Mouse (Mus musculus) frontal cortex, postnatal 10 days (tissue): ENCODE data around the gene Cubn.

ENCODE experiments used
- DNase-seq, 2 experiments: peaks; one replicate each; pipeline ENCODE4 v3.0.0; 2022; ENCODE audit warnings: low spot score in 2 of 2, mixed read lengths in 1 of 2

The Cubn gene

DNA sequence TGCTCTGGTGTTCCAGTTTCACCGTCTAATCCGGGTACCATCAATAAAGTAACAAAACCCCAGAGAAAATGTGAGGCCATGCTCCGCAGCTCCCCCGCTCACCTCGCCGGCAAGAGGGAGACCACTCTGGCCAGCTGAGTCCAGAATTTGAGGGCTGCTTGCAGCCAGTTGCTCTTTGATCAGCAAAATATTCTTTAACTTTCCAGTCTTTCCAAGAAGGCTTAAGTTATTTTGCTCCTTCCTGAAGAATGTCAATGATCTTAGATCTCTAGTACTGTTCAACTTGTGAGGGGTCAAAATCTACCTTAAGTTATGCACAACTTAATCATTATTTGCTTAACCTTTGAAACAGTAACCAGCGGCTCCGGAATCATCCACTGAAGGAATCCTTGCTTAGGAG, at the start of gene Cubn:
TSS of gene Cubn (minus strand) at position 80 of the 400 bp plus-strand sequence.
- no peak for DNase-seq

DNA sequence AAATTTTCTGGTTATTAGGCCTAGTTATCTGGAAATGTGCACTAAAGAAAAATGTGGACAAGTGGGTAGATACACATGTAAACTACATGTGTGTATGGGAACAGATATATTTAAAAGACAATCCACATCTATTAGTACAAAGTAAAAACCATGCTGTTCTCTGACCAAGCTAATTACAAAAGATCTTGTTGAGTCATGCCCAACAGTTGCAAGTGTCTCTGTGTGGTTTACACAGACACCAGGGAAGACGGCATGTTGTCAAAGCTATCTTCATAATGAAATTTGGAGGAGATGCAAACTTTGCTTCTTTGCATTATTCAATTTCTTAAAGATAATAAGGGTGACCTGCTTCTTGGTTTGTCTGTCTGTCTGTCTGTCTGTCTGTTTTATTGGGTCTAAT, 48.2 kb upstream of the Cubn start:
- no peak for DNase-seq

DNA sequence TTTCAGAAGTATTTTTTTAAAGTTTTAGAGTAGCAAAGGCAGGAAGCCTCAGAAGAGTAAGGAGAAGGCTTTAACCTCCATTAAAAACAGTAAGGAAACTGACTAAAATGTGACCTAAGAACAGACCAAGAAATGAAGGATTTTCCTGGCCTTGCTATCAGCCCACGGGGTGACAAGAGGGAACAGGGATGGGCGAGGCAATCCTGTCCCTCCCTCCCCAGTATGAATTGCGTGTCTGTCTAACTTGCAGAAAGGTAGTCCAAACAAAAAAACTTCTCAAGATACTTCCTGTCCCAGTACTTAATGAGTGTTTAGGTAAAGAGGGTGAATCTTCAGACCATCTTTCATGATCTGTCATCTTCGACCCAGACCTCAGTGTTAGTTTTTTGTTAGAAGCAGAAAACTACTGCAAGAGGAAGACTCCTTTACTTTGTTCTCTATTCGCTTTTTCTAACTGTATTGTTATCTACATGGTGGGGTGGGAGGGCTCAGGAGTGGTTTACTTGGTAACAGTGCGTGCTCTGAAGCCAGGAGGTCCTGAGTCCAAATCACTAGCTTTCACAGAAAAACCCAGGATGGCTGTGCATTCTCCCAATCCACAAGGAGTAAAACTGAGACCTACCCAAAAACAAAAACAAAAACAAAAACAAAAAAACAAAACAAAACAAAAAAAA, 47.2 kb upstream of the Cubn start:
- DNase-seq: no peak

DNA sequence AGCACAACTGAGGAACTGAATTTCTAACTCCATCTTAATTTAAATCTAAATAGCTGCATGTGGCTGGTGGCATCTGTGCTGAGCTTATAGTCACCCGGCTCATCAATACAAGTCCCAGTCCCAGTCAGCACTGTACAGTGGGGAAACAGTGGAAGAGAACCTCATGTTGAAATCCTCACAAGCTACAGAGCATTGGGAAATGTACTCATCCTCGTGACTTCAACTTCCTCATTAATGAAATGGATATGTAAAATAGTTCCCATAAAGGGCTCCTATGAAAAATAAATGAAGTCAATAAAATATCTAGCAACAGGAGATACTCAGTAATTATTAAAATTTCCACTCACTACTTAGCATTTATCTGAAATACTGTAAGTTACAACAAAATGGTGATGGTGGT, 46.6 kb upstream of the Cubn start:
- DNase-seq: no peak

DNA sequence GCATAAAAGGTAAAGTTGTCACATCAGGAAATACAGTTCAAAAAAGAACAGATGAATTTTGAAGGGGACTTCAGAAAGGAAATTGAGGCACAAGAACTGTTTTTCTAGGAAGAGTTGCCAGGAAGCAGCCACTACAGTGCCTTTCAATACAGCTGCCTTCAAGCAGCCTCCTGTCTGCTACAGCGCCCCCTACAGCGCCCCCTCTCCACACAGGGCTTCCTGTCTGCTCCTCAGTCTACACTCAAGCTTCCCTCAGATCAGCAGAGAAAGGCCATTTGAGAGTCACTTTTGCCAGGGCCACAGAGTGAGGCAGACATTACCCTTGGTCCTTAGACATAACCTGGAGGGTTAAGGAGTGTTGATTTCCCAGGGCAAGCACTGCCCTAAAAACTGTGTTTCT, 46.1 kb upstream of the Cubn start:
- no peak for DNase-seq

DNA sequence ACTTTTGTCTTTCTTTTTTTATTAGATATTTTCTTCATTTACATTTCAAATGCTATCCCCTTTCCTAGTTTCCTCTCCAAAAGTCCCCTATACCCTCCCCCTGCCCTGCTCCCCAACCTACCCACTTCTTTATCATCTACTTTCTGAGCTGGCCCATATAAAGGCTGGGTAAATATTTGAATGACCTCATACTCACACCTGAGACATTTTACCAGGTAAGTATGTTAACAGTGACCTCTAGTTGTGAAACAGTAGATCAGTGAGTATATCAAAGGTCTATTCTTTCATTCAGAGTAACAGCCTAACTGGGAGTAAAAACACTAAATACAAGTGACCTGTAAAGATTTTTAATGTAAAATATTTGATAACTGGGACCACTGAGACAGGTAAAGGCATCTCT, 45.1 kb upstream of the Cubn start:
- DNase-seq: no peak

DNA sequence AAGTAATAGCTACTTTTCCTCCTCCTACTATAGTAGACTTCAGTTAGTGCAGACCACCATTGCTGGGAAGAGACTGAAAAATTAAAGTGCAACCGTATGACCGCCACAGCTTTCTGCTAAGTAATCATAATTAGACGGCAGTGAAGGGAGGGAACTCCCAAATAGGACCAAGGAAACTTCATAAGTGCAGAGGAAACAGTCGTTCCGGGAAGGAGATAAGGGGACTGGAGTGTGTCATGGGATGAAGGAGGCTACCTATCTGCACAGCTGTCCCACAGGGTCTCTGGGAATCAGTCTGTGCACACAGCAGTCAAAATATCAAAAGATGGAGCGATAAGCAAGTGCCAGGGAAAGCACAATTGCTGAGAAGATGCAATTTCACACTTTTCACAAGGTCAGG, 39.0 kb upstream of the Cubn start:
- DNase-seq: no peak

DNA sequence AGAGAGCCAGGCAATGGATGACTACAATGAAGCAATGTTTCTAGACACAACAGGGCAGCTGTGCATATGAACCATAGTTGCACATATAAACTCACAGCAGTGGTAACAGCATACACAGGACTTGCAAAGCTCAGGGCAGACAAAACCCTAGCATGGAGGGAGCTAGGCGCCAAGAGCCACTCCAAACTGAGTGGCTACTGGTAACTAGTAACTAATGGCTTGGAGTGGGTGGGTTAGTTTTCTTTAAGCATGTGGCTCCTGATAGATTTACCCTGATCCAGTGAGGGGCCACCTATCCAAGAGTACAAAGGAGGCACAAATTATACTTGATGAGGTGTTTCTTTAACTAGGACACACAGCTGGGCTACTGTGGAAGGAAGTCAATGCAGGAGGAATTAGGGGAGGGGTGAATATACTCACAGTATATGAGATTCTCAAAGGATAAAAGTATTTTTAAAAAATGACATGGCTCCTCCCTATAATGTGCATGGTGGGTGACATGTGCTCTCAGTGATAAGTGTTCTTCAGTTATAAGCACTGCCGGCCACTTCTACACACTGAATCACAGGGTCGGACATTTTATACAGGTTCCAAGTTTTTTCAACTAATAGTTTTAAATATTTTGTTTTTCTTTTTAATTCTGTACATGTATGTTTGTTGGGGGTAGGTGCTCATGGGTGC, 37.8 kb upstream of the Cubn start:
- no peak for DNase-seq

DNA sequence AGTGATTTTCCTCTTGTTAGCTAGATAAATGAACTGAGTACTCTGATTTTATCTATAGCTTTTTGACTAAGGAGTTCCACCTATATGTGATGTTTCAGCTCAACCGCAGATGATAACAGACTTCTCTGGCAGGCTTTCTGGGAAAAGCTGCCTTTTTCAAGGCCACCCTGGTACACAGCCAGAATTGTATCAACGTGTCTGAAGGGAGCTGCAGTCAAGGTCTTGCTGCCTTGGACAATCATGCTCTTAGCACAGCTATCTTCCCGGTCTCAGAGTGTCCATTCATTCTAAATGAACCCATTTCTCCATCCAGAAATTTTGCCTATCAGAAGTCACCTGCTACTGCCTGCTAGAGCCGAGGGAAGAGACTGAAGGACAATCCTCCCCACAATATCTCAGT, 35.9 kb upstream of the Cubn start:
- DNase-seq: no peak

DNA sequence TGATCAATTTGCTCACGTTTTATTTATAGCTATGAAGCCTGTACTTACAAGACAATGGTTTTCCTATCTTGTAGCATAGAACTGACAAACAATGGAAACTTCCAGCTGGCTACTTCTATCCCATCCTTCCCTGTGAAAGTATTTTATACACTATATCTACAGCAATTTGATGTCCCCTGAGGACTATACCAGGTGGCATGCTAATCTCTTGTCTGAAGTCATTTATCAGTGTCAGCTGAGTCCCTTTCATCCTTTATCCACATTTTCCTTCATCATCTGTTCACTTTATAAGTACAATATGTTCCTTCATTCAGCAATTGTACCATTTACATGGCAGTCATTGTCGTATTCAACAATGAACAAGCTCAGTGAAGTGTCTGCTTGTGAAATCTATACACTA, 35.5 kb upstream of the Cubn start:
- no peak for DNase-seq

DNA sequence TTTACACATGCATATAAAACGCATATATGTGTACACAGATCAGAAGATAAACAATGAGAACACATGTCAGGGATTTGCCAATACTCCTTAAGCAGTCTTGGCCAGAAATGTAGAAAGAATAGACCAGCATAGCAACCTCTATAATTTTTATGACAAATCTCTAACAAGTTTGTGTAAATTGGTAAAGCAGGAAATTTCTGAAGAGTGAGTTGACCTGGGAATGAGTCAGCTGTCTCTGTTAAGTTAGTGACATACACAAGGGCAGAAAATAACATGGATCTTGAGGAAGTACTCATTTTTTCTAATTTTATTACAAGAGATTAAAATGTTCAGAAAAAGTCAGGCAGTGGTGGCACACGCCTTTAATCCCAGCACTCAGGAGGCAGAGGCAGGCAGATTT, 34.6 kb upstream of the Cubn start:
- DNase-seq: no peak

DNA sequence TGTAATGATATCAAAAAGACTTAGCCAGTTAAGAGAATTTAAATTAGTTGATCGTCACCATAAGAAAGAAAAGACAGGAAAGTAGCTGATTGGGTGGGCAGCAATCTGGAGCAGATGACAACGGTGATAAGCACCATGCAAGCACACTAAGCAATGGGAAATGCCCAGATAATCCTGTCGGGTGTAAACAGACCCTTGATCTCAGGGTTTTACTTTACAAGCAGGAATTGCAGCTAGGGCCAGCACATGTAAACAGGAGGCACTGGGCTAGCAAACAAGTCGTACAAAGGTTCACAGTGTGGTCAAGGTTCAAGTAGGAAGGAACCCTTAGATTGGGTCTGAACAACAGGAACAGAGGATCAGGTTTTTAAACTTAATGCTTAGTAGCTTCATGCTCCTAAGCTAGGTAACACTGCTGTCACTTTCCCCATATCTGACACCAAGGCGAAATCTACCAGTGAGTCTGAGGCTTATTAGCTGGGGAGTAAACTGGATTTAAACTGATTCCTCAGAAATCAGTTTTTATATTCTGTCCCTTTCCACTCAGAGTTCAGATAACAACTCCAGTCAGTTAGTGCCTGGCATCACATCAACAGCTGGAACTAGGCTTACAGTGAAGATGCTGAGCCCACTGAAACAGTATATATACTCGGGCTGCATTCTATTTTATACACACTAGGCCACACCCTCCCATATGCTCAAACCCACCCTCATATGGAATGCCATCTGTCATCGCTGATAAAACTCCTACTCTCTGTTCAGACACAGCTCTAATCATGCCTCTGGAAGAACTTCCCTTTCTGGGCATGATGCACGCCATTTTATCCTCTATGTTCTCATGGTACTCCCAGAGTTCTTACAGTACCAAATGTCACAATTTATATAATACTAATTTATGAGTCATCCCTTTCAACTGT, 32.2 kb upstream of the Cubn start:
- DNase-seq: peak in 1 of 2 experiments; percentile 14

DNA sequence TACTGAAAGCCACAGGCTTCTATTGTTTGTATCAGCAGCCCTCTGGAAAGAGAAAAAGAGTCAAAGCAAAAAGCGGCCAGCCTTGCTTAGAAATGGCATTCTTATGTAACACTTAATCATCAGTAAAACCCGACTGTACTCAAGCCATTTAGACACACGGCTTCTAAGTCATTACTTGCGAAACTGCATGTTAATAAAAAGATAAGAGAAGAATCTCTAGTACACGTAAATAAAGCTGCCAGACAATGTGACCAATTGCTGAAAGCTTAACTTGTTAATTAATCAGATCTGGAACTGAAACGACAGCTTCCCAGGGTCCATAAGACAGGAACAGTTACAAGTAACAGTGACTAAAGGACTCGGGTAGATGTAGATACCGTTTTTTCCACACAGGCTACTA, 30.5 kb upstream of the Cubn start:
- DNase-seq: no peak

DNA sequence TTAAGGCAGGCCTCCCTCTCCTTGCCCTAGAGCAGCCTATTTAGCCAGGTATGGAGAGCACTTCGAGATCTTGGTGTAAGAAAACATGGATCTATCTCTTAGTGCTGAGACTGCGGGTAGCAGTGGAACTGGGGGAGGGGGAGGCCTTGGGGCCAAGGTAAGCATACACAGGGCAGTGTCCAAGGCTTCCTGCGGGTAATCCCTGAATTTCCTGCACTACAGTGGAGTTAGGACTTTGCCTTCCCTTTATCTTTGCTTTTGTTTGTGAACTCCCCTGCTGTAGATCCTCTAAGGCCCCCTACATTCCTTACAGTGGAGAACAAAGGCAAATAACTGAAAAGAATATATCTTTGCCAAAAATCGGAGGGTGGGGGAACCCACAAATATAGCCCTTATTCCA, 23.3 kb upstream of the Cubn start:
- no peak for DNase-seq

DNA sequence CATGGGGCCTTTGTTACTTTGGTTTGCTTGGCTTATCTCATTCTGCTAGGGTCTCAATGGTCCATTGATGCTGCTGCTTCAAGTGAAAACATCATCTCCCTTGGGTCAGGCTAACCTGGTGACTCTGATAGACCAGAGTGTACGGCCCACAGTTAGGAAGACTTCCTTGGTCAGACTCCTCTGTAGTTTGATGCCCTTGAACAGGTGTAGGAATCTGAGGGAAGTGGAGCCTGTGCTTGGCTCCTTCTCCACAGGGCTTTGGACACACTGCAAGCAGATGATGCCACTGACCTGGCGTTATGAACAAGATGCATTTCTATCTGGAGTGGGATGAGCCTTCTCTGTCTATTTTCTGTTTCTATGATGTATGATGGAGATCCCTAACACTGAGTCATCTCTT, 11.1 kb upstream of the Cubn start:
- DNase-seq: no peak

DNA sequence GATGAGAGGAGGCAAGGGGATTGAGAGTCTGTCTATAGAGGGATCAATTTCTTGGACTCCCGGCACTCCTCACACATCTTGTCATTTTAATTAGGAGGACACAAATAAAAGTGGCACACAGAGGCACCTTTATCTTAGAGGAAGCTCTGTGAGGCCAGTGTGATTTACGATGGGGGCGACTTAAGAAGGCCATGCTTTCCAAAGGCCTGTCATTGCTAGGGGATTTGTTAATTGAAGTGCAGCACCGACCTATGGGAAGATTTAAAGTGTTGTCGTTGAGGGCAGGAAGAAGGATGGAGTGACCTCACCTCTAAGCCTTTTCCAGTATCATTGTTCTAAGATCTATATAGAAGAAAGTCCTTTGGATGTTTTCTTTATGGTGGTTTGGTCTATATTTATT, 9.9 kb upstream of the Cubn start:
- DNase-seq: no peak

DNA sequence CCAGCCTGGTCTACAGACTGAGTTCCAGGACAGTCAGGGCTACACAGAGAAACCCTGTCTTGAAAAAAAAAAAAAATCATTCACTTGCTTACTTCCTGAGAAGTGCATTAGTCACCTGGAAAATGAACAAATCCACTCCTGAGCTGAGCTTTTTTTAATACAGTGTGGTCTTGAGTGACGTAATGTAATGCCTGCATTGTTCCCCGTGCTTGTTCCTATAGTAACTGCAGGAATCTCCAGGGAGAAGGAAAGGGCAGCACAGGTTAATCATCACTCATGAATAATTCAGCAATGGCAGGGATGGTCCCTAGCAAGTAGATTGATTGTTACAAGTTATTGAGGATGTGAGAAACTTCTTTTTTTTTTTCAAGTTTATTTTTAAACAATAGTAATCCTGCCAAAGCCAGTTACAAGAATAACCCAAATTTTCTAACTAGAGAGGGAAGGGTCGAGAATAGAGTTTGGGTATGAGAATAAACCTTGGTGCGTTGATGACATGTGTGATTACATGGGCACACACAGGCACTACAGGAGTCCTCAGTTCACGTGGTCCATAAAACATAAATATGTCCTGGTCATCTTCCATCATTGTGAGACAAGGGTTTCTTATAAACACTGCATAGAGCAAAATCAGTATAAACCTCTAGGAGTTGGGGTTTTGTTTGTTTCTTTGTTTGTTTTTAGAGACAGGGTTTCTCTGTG, 8.8 kb upstream of the Cubn start:
- DNase-seq: no peak

DNA sequence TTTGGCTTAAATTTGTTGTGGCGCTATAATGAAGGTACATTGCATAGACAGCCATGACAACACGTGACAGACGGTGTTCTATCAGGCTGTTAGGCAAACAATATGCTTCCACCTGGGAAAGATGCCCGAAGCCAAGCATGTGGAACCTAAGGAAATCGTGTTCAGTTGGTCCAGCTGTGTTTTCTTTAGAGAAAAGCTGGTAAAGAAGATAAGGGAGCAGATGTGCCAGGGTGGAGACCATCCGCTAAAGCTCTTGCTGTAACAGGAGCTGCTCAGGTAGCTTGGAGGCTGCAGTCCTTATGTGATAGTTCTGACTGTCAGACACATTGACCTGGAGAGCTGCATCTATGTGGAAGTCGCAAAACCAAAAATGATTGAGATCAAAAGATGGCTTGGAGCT, 7.6 kb upstream of the Cubn start:
- DNase-seq: no peak

DNA sequence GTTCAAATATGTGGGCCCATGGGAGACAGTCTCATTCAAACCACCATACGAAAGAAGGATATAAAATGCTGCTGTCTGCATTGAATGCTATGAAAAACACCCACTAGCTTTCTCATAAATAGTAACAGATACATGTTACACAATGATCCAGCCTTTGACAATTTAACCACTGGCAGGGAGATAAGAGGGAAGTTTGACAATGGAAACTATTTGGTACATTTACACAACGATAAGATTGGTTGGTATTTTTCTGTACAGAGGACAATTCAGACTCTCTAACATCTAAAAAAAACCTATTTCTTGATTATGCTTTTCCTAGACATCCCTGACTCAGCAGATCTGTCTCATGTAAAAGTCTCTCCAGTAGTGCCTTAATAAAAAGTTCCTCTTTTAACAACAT, 4.5 kb upstream of the Cubn start:
- no peak for DNase-seq

DNA sequence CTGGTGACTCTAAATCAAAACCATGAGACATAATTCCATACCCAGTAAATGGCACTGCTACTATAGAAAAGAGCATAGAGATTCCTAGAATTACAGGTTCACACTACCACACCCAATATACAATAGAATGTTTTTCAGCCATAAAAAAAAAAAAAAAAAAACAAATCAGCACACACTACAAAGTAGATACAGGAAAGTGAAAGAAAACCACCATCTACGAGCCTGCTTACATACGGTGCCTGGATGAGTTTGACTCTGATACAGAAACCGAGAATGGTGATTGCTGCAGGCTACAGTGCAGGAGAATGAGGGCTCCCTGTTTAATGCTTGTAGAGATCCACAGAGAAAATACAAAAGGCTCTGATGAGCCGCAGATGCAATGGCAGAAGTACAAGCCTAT, 1.3 kb upstream of the Cubn start:
- DNase-seq: no peak

DNA sequence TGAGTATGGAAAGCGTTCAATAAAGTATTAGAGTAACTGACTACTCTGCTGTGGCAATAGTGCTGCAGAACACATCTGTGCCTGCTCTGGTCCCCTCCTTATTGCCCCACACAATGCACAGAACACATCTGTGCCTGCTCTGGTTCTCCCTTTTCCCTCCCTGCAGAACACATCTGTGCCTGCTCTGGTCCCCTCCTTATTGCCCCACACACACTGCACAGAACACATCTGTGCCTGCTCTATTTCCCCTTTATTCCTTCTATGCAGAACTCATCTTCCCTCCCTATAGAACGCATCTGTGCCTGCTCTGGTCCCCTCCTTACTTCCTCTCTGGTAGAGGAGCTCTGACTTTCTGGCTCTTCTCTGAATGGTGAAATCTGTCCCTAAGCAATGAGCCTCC, 1.1 kb downstream of the Cubn start:
- no peak for DNase-seq

DNA sequence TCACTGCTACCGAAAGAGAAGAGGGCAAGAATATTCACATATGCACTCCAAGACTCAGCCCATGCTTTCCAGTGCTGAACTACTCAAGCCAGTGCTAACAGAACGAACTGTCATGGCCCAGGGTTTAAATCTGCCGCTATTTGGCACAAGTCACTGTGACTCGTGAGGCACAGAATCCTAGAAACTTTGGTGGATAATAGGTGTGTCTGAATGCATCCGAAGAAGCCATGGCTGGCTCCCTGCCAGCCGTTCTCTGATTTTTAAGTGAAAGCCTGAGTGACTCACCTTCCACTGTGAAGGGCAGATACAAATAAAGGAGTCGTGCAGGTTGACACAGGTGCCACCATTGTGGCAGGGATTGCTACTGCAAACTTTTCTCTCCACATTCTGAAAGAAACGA, 5.1 kb downstream of the Cubn start:
- DNase-seq: no peak
